Mouse (Mus musculus) midbrain, embryonic 14.5 days (tissue): ENCODE data around the gene Trim60. TPM values are rescaled to one million over a fixed set of nuclear protein-coding genes. Genes with fewer than 3 reads are reported as not detected.

Source experiments
- ATAC-seq: fragments of 200-750 bp; cut with Nextera tagmentation; 2 replicates; pipeline ENCODE4 v1.8.0; 2017; ENCODE audit warnings: moderate number of reproducible peaks, moderate library complexity; ENCODE audit not compliant: low FRiP score, low TSS enrichment
- DNase-seq: peaks from one replicate; pipeline ENCODE4 v3.0.0-alpha.2; 2015
- H3K27ac ChIP-seq: fragments of 300-500 bp; sonication (generic); replicated peaks from 2 replicates; pipeline ENCODE4 v1.5.1; 2014; ENCODE audit warnings: mild to moderate bottlenecking, low read depth, low read length, moderate library complexity
- H3K27me3 ChIP-seq: fragments of 300-500 bp; sonication (generic); 2 replicates; pipeline ENCODE4 v1.6.1; 2014; ENCODE audit warnings: low read length, control low read depth, mixed read lengths; ENCODE audit not compliant: control insufficient read depth, insufficient read depth
- H3K36me3 ChIP-seq: fragments of 300-500 bp; sonication (generic); 2 replicates; pipeline ENCODE4 v1.6.1; 2014; ENCODE audit warnings: low read length, control low read depth; ENCODE audit not compliant: control insufficient read depth, insufficient read depth
- H3K4me1 ChIP-seq: fragments of 300-500 bp; sonication (generic); 2 replicates; pipeline ENCODE4 v1.6.1; 2014; ENCODE audit warnings: mild to moderate bottlenecking, antibody characterized with exemption, low read length, control low read depth; ENCODE audit not compliant: control insufficient read depth, insufficient read depth
- H3K4me2 ChIP-seq: fragments of 300-500 bp; sonication (generic); 2 replicates; pipeline ENCODE4 v1.6.1; 2014; ENCODE audit warnings: mild to moderate bottlenecking, low read length, moderate library complexity
- H3K4me3 ChIP-seq: fragments of 300-500 bp; sonication (generic); replicated peaks from 2 replicates; pipeline ENCODE4 v1.5.1; 2014; ENCODE audit warnings: low read depth, low read length
- H3K9ac ChIP-seq: fragments of 300-500 bp; sonication (generic); replicated peaks from 2 replicates; pipeline ENCODE4 v1.6.1; 2014; ENCODE audit warnings: mild to moderate bottlenecking, low read length, moderate library complexity
- H3K9me3 ChIP-seq: fragments of 300-500 bp; sonication (generic); 2 replicates; pipeline ENCODE4 v1.6.1; 2016; ENCODE audit warnings: low read length, control low read depth, mixed read lengths; ENCODE audit not compliant: control insufficient read depth
- WGBS: fragments of 180-500 bp; shearing (Covaris S2); extraction: QIAGEN DNeasy Blood & Tissue Kit; methylation state at CpG from one replicate; pipeline ENCODE4 v1.1.7; 2014; 5-methylcytosine and 5-hydroxymethylcytosine counted together
- polyA plus RNA-seq: library from polyadenylated mRNA; unstranded; fragments of >200 nt; fragmentation: Nextera tagmentation; extraction: Ambion mirVana; gene quantifications from 2 replicates; pipeline ENCODE4 v1.2.1, GENCODE M21; 2014

Gene Trim60
- polyA plus RNA-seq, 1 experiment from 2014 or later, result not detected

GRCm38 (mm10) chr8:64952101-64952500 lies 66.3 kb downstream of the Trim60 start:
- no peaks in the 10 kb centered on the region for H3K9me3 ChIP-seq

More at GRCm38 (mm10) chr8:64952101-64952500, 66.3 kb downstream of the Trim60 start:
- Histone ChIP-seq H3K36me3 (no peaks in the 10 kb centered on the region), H3K4me2 (no peak overlapping the region), H3K4me1 (no peaks in the 10 kb centered on the region; the same call in 1 of the 2 replicates), H3K27me3 (no peaks in the 10 kb centered on the region), H3K27ac (no peak overlapping the region), H3K9ac (no peak overlapping the region), H3K4me3 (no peak overlapping the region)
- WGBS, result 84% methylated on average over 6 of the region's 6 CpGs
- no peak for DNase-seq
- no peak for ATAC-seq

Other genes with a start within 250 kb of the Trim60 start
- 29.3 and 32.4 TPM in 2 replicates for gene Klhl2, start 168.6 kb downstream of the Trim60 start, polyA plus RNA-seq
- gene Tmem192, start 71.4 kb downstream of the Trim60 start, polyA plus RNA-seq, result 28.2 and 32.7 TPM in 2 replicates
- gene Trim75, start 30.8 kb downstream of the Trim60 start, polyA plus RNA-seq, result 0.08 and 0.18 TPM in 2 replicates
- gene Trim61, start 61 bp downstream of the Trim60 start, polyA plus RNA-seq, result not detected in 2 replicates
- 0.93 and 1.1 TPM in 2 replicates for gene Apela, start 18.8 kb upstream of the Trim60 start, polyA plus RNA-seq
- not detected in 2 replicates for gene Gm10663, start 56.4 kb upstream of the Trim60 start, polyA plus RNA-seq
- not detected in 2 replicates for gene BC030870, start 111.0 kb upstream of the Trim60 start, polyA plus RNA-seq